Comparison of ENCODE assay signal across 8 mouse cellular contexts in genomic region chr4:99121123-99121755, GRCm38 (mm10). TPM values are rescaled to one million over a fixed set of nuclear protein-coding genes. Genes with fewer than 3 reads are reported as not detected.
DNase-seq lines count a peak whose midpoint lies in the region; ATAC-seq and TF ChIP-seq lines count a peak whose summit lies in the region.

No protein-coding gene starts in this region.

- no peaks in the 10 kb centered on the region for H3K9me3 ChIP-seq in embryonic facial prominence, embryonic 11.5 days (replicated peaks; ENCODE audit: control insufficient read depth, low read length)
- H3K9me3 ChIP-seq in intestine, embryonic 14.5 days (ENCODE audit: control insufficient read depth, low read length) = no peaks in the 10 kb centered on the region
- no peaks in the 10 kb centered on the region for H3K9me3 ChIP-seq in neural tube, embryonic 14.5 days (ENCODE audit: control insufficient read depth, low read length)

- peak overlapping the region; percentile 99 for H3K9ac ChIP-seq in embryonic facial prominence, embryonic 11.5 days (replicated peaks; ENCODE audit: low read length)
- H3K9ac ChIP-seq in intestine, embryonic 14.5 days (ENCODE audit: low read length) = peak overlapping the region; percentile 98
- H3K9ac ChIP-seq in neural tube, embryonic 14.5 days (replicated peaks; ENCODE audit: low read depth, low read length) = peak overlapping the region; percentile 99

- peak overlapping the region; percentile 85 for H3K4me2 ChIP-seq in embryonic facial prominence, embryonic 11.5 days (ENCODE audit: low read depth, low read length)
- peak overlapping the region; percentile 77 for H3K4me2 ChIP-seq in intestine, embryonic 14.5 days (ENCODE audit: low read length)
- H3K4me2 ChIP-seq in neural tube, embryonic 14.5 days (ENCODE audit: low read depth, low read length) = peak overlapping the region; percentile 79

- no peak for TF ChIP-seq POLR2A in lung, adult 2 months (IDR thresholded peaks at IDR 0.05; ENCODE audit: borderline replicate concordance, extremely low read depth, low read depth, low read length)

- H3K27me3 ChIP-seq in embryonic facial prominence, embryonic 11.5 days (ENCODE audit: control insufficient read depth, insufficient read depth, low read length) = no peaks in the 10 kb centered on the region
- no peaks in the 10 kb centered on the region for H3K27me3 ChIP-seq in intestine, embryonic 14.5 days (replicated peaks; ENCODE audit: control insufficient read depth, insufficient read depth, low read length)
- H3K27me3 ChIP-seq in neural tube, embryonic 14.5 days (ENCODE audit: control insufficient read depth, insufficient read depth, low read length) = no peaks in the 10 kb centered on the region

- 6% methylated on average over 17 of the region's 17 CpGs for WGBS in lung, adult 2 months
- WGBS in embryonic facial prominence, embryonic 11.5 days = 3% methylated on average over 17 of the region's 17 CpGs
- WGBS in intestine, embryonic 14.5 days = 3% methylated on average over 17 of the region's 17 CpGs
- 1% methylated on average over 17 of the region's 17 CpGs for WGBS in neural tube, embryonic 14.5 days

- DNase-seq in lung, adult 2 months = no peak
- DNase-seq in lung, postnatal 14 days = no peak
- no peak for DNase-seq in embryonic facial prominence, embryonic 11.5 days (ENCODE audit: low spot score)
- no peak for DNase-seq in intestine, embryonic 14.5 days (ENCODE audit: low spot score)
- no peak for DNase-seq in ovary, postnatal 36 days (ENCODE audit: low spot score)
- DNase-seq in embryo, embryonic 11 days = no peak

- H3K27ac ChIP-seq in embryonic facial prominence, embryonic 11.5 days (replicated peaks; ENCODE audit: low read depth, low read length) = peak overlapping the region; percentile 85; the same call in 1 of the 2 replicates
- 0 out of 2 replicates have a peak overlapping the region, but pooled peaks have one; percentile 47 for H3K27ac ChIP-seq in intestine, embryonic 14.5 days (ENCODE audit: low read depth)
- peak overlapping the region; percentile 93 for H3K27ac ChIP-seq in neural tube, embryonic 14.5 days (ENCODE audit: low read depth, low read length)

- peak overlapping the region; percentile 87 for H3K4me3 ChIP-seq in lung, adult 2 months (replicated peaks; ENCODE audit: extremely low read depth, low read depth, low read length)
- H3K4me3 ChIP-seq in embryonic facial prominence, embryonic 11.5 days (ENCODE audit: low read depth, low read length) = peak overlapping the region; percentile 98
- peak overlapping the region; percentile 91 for H3K4me3 ChIP-seq in intestine, embryonic 14.5 days (ENCODE audit: low read depth, low read length)
- peak overlapping the region; percentile 97 for H3K4me3 ChIP-seq in neural tube, embryonic 14.5 days (ENCODE audit: low read depth, low read length)

- ATAC-seq in embryonic facial prominence, embryonic 11.5 days (replicated peaks; ENCODE audit: insufficient number of reproducible peaks, low FRiP score, low TSS enrichment, low read depth) = no peak; the same call in 1 of the 2 replicates
- peak; percentile 18 for ATAC-seq in intestine, embryonic 14.5 days (replicated peaks; ENCODE audit: low FRiP score, low TSS enrichment, low read depth)
- ATAC-seq in neural tube, embryonic 14.5 days (ENCODE audit: low read depth) = no peak; the same call in none of the 2 replicates
- ATAC-seq in megakaryocyte-erythroid progenitor cell, adult 5-6 weeks (replicated peaks; ENCODE audit: low FRiP score, low TSS enrichment, poor library complexity, severe bottlenecking) = no peak

- no peaks in the 10 kb centered on the region for H3K36me3 ChIP-seq in embryonic facial prominence, embryonic 11.5 days (replicated peaks; ENCODE audit: control insufficient read depth, insufficient read depth, low read depth, low read length)
- H3K36me3 ChIP-seq in intestine, embryonic 14.5 days (ENCODE audit: control insufficient read depth, insufficient read depth, low read length) = no peaks in the 10 kb centered on the region
- H3K36me3 ChIP-seq in neural tube, embryonic 14.5 days (ENCODE audit: control insufficient read depth, insufficient read depth, low read length) = no peaks in the 10 kb centered on the region

- H3K4me1 ChIP-seq in lung, adult 2 months (ENCODE audit: control insufficient read depth, insufficient read depth, low read length) = peaks cover 7% of the 10 kb centered on the region
- H3K4me1 ChIP-seq in embryonic facial prominence, embryonic 11.5 days (ENCODE audit: control insufficient read depth, insufficient read depth, low read length) = no peaks in the 10 kb centered on the region
- peaks cover 27% of the 10 kb centered on the region for H3K4me1 ChIP-seq in intestine, embryonic 14.5 days (replicated peaks; ENCODE audit: control insufficient read depth, insufficient read depth, low read length)
- peaks cover 31% of the 10 kb centered on the region for H3K4me1 ChIP-seq in neural tube, embryonic 14.5 days (ENCODE audit: control insufficient read depth, insufficient read depth, low read length)

- TF ChIP-seq CTCF in lung, adult 2 months (IDR thresholded peaks at IDR 0.05; ENCODE audit: insufficient read depth, low read length) = no peak

RNA-seq across cellular contexts. Expression of gene Dock7, which starts 0.5 kb away (rescaled TPM):
- polyA plus RNA-seq in lung, adult 2 months (2012; rRNA removed) = 25.7 and 38.0 TPM in 2 replicates
- 94.9 and 106 TPM in 2 replicates for polyA plus RNA-seq in embryonic facial prominence, embryonic 11.5 days (2014; fragmentation: Nextera tagmentation; extraction: Ambion mirVana)
- polyA plus RNA-seq in intestine, embryonic 14.5 days (2014; fragmentation: Nextera tagmentation; extraction: Ambion mirVana) = 67.4 and 76.8 TPM in 2 replicates
- polyA plus RNA-seq in neural tube, embryonic 14.5 days (2014; fragmentation: Nextera tagmentation; extraction: Ambion mirVana) = 97.1 and 121 TPM in 2 replicates
- 40.5 and 58.3 TPM in 2 replicates for total RNA-seq in megakaryocyte-erythroid progenitor cell, adult 5-6 weeks (2014; fragmentation: Nextera tagmentation)
- total RNA-seq in megakaryocyte-erythroid progenitor cell, adult 5-6 weeks (2017) = 44.3 and 71.8 TPM in 2 replicates
